Mouse (Mus musculus): ENCODE measurements around the gene Fam53b. TPM values are rescaled to one million over a fixed set of nuclear protein-coding genes. Genes with fewer than 3 reads are reported as not detected.

Fam53b gene
- 13.5 and 17.3 TPM in 2 replicates for polyA plus RNA-seq (2015; fragmentation: Nextera tagmentation; extraction: Ambion mirVana)

- under 1% methylated on average over 79 of the region's 85 CpGs for WGBS
- H3K4me3 ChIP-seq (ENCODE audit: low read depth, low read length): peak within 1 kb of the TSS; percentile 72
- H3K9ac ChIP-seq (ENCODE audit: low read depth, low read length): peak within 1 kb of the TSS; percentile 86
- peak; percentile 65 for ATAC-seq
- TF ChIP-seq CTCF (IDR thresholded peaks at IDR 0.05; ENCODE audit: low read depth): peak; percentile 56
- peak within 1 kb of the TSS; percentile 92 for H3K4me2 ChIP-seq (replicated peaks; ENCODE audit: low read depth)
- H3K4me1 ChIP-seq (replicated peaks; ENCODE audit: control insufficient read depth, insufficient read depth, low read length): peaks cover 13% of the 10 kb centered on the region
- H3K36me3 ChIP-seq (ENCODE audit: control insufficient read depth, insufficient read depth): no peaks in the 10 kb centered on the region
- H3K27me3 ChIP-seq (replicated peaks; ENCODE audit: control insufficient read depth, insufficient read depth, low read length): no peaks in the 10 kb centered on the region
- H3K9me3 ChIP-seq (ENCODE audit: control insufficient read depth): no peaks in the 10 kb centered on the region
- H3K27ac ChIP-seq (ENCODE audit: low read depth, low read length): peak within 1 kb of the TSS; percentile 90
These were observed at the start of gene Fam53b for GRCm38 (mm10) chr7:132813416-132814088. Gene Fam53b (minus strand): TSS chr7:132813886.

GRCm38 (mm10) chr7:132859042-132859958 is 45.6 kb upstream of the Fam53b start, which contains the start of gene Abraxas2:
Gene Abraxas2 (plus strand): TSS chr7:132859225.
- no peaks in the 10 kb centered on the region for H3K9me3 ChIP-seq (ENCODE audit: control insufficient read depth)
- peak within 1 kb of the TSS; percentile 73 for H3K4me2 ChIP-seq (replicated peaks; ENCODE audit: low read depth)
- 0 out of 2 replicates have a peak, but pooled peaks cover 4% of the 10 kb centered on the region for H3K36me3 ChIP-seq (ENCODE audit: control insufficient read depth, insufficient read depth)
- peak; percentile 96 for ATAC-seq
- H3K27ac ChIP-seq (ENCODE audit: low read depth, low read length): peak within 1 kb of the TSS; percentile 86
- under 1% methylated on average over 52 of the region's 53 CpGs for WGBS
- peak within 1 kb of the TSS; percentile 98 for H3K4me3 ChIP-seq (ENCODE audit: low read depth, low read length)
- H3K9ac ChIP-seq (ENCODE audit: low read depth, low read length): peak within 1 kb of the TSS; percentile 90
- TF ChIP-seq CTCF (IDR thresholded peaks at IDR 0.05; ENCODE audit: low read depth): no peak
- no peaks in the 10 kb centered on the region for H3K27me3 ChIP-seq (replicated peaks; ENCODE audit: control insufficient read depth, insufficient read depth, low read length)
- H3K4me1 ChIP-seq (replicated peaks; ENCODE audit: control insufficient read depth, insufficient read depth, low read length): no peaks in the 10 kb centered on the region; the same call in 1 of the 2 replicates

- H3K27me3 ChIP-seq (replicated peaks; ENCODE audit: control insufficient read depth, insufficient read depth, low read length): no peaks in the 10 kb centered on the region
- TF ChIP-seq CTCF (IDR thresholded peaks at IDR 0.05; ENCODE audit: low read depth): peak; percentile 32
- WGBS: 71% methylated on average over 5 of the region's 5 CpGs
- H3K4me3 ChIP-seq (ENCODE audit: low read depth, low read length): no peak overlapping the region
- no peaks in the 10 kb centered on the region for H3K9me3 ChIP-seq (ENCODE audit: control insufficient read depth)
- H3K36me3 ChIP-seq (ENCODE audit: control insufficient read depth, insufficient read depth): no peaks in the 10 kb centered on the region
- no peak overlapping the region for H3K4me2 ChIP-seq (replicated peaks; ENCODE audit: low read depth)
- no peak for ATAC-seq
- no peak overlapping the region for H3K9ac ChIP-seq (ENCODE audit: low read depth, low read length)
- no peaks in the 10 kb centered on the region; the same call in 1 of the 2 replicates for H3K4me1 ChIP-seq (replicated peaks; ENCODE audit: control insufficient read depth, insufficient read depth, low read length)
- H3K27ac ChIP-seq (ENCODE audit: low read depth, low read length): no peak overlapping the region
These were observed 44.4 kb upstream of the Fam53b start for GRCm38 (mm10) chr7:132858043-132858608.

DNA sequence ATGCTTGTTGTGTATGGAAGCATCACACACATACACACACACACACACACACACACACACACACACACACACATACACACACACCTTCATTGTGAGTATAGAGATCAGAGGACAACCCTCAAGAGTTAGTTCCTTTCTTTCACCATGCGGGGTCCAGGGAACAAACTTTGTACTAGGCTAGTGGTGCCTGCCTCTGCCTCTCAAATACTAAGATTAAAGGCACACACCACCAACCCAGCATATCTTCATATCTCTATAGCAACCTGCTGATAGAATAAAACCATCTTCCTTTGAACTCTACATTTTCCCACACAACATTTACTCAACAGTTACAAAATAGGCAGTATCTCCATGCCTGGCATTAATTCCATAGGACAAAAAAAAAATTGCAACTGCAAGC is 42.4 kb upstream of the Fam53b start:
- Histone ChIP-seq H3K4me3 (ENCODE audit: low read depth, low read length) (no peak overlapping the region), H3K4me2 (replicated peaks; ENCODE audit: low read depth) (no peak overlapping the region), H3K9ac (ENCODE audit: low read depth, low read length) (no peak overlapping the region), H3K27ac (ENCODE audit: low read depth, low read length) (no peak overlapping the region), H3K36me3 (ENCODE audit: control insufficient read depth, insufficient read depth) (no peaks in the 10 kb centered on the region), H3K4me1 (replicated peaks; ENCODE audit: control insufficient read depth, insufficient read depth, low read length) (no peaks in the 10 kb centered on the region; the same call in 1 of the 2 replicates), H3K27me3 (replicated peaks; ENCODE audit: control insufficient read depth, insufficient read depth, low read length) (no peaks in the 10 kb centered on the region), H3K9me3 (ENCODE audit: control insufficient read depth) (no peaks in the 10 kb centered on the region)
- TF ChIP-seq CTCF (IDR thresholded peaks at IDR 0.05; ENCODE audit: low read depth): no peak
- WGBS: 65% methylated on average over 1 of the region's 1 CpGs
- no peak for ATAC-seq

GRCm38 (mm10) chr7:132853946-132854345 is 40.3 kb upstream of the Fam53b start:
- H3K27ac ChIP-seq (ENCODE audit: low read depth, low read length): no peak overlapping the region
- no peak overlapping the region for H3K9ac ChIP-seq (ENCODE audit: low read depth, low read length)
- no peak for TF ChIP-seq CTCF (IDR thresholded peaks at IDR 0.05; ENCODE audit: low read depth)
- no peak for ATAC-seq
- no peak overlapping the region for H3K4me2 ChIP-seq (replicated peaks; ENCODE audit: low read depth)
- WGBS: 67% methylated on average over 4 of the region's 4 CpGs
- no peaks in the 10 kb centered on the region; the same call in 1 of the 2 replicates for H3K4me1 ChIP-seq (replicated peaks; ENCODE audit: control insufficient read depth, insufficient read depth, low read length)
- no peaks in the 10 kb centered on the region for H3K27me3 ChIP-seq (replicated peaks; ENCODE audit: control insufficient read depth, insufficient read depth, low read length)
- H3K9me3 ChIP-seq (ENCODE audit: control insufficient read depth): no peaks in the 10 kb centered on the region
- H3K36me3 ChIP-seq (ENCODE audit: control insufficient read depth, insufficient read depth): peaks cover 10% of the 10 kb centered on the region; the same call in 1 of the 2 replicates
- H3K4me3 ChIP-seq (ENCODE audit: low read depth, low read length): no peak overlapping the region

GRCm38 (mm10) chr7:132853361-132853760 is 39.7 kb upstream of the Fam53b start:
- WGBS: 77% methylated on average over 6 of the region's 6 CpGs
- Histone ChIP-seq H3K4me2 (replicated peaks; ENCODE audit: low read depth) (no peak overlapping the region), H3K27me3 (replicated peaks; ENCODE audit: control insufficient read depth, insufficient read depth, low read length) (no peaks in the 10 kb centered on the region), H3K36me3 (ENCODE audit: control insufficient read depth, insufficient read depth) (peaks cover 12% of the 10 kb centered on the region; the same call in 1 of the 2 replicates), H3K4me1 (replicated peaks; ENCODE audit: control insufficient read depth, insufficient read depth, low read length) (no peaks in the 10 kb centered on the region), H3K27ac (ENCODE audit: low read depth, low read length) (no peak overlapping the region), H3K4me3 (ENCODE audit: low read depth, low read length) (no peak overlapping the region), H3K9me3 (ENCODE audit: control insufficient read depth) (no peaks in the 10 kb centered on the region), H3K9ac (ENCODE audit: low read depth, low read length) (no peak overlapping the region)
- ATAC-seq: no peak
- TF ChIP-seq CTCF (IDR thresholded peaks at IDR 0.05; ENCODE audit: low read depth): no peak

All from intestine, postnatal 0 days (tissue).